Mouse (Mus musculus): ENCODE results near the gene Nkx3-2.

GRCm38 (mm10) chr5:41744898-41745780 is 19.2 kb downstream of the Nkx3-2 start:
- TF ChIP-seq EP300 (IDR thresholded peaks at IDR 0.05; ENCODE audit: low read depth) (no peak), CTCF (IDR thresholded peaks at IDR 0.05; ENCODE audit: low read depth) (no peak)
